In the genomic region with DNA sequence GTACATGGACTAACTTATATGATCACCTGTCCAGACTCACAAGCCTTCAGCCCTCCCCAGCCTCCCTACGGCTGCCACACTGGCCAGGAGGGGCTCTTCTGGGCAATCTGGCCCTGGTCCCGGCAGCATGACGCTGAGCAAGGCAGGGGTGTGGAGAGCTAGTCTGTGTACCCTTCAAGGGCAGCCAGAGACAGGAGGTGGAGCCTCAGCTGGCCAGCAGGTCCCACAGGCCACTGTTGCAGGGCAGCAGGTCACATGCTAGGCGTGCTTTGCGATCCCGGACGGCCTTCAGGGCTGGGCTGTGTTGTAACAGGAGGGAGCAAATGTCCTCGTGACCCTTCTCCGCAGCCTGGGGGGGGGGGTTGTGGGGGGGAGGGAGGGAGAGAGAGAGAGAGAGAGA, we compare ENCODE assay signal across 8 mouse cellular contexts. TPM values are rescaled to one million over a fixed set of nuclear protein-coding genes. Genes with fewer than 3 reads are reported as not detected.
DNase-seq lines count a peak whose midpoint lies in the region; ATAC-seq and TF ChIP-seq lines count a peak whose summit lies in the region.

A gene (minus strand): TSS at position 244 of the 400 bp plus-strand sequence.

- no peaks in the 10 kb centered on the region for H3K9me3 ChIP-seq in kidney, embryonic 16.5 days (ENCODE audit: low read length)
- H3K9me3 ChIP-seq in forebrain, embryonic 10.5 days = no peaks in the 10 kb centered on the region
- H3K9me3 ChIP-seq in hindbrain, embryonic 14.5 days (ENCODE audit: control insufficient read depth, low read length) = no peaks in the 10 kb centered on the region

- peak; percentile 69 for ATAC-seq in kidney, embryonic 16.5 days (ENCODE audit: low FRiP score, low TSS enrichment)
- no peak for ATAC-seq in hindbrain, embryonic 14.5 days (ENCODE audit: low FRiP score)

- TF ChIP-seq CTCF in cerebellum, adult 2 months (IDR thresholded peaks at IDR 0.05; ENCODE audit: borderline replicate concordance, insufficient read depth, low read depth, low read length) = no peak

- 31% methylated on average over 9 of the region's 9 CpGs for WGBS in cerebellum, adult 2 months
- WGBS in kidney, embryonic 16.5 days = 26% methylated on average over 9 of the region's 9 CpGs
- WGBS in forebrain, embryonic 10.5 days = 76% methylated on average over 9 of the region's 9 CpGs
- 57% methylated on average over 9 of the region's 9 CpGs for WGBS in hindbrain, embryonic 14.5 days

- no peak within 1 kb of the TSS for H3K4me3 ChIP-seq in cerebellum, adult 2 months (replicated peaks; ENCODE audit: insufficient read depth, low read depth, low read length)
- H3K4me3 ChIP-seq in kidney, embryonic 16.5 days (ENCODE audit: low read length) = no peak within 1 kb of the TSS
- H3K4me3 ChIP-seq in forebrain, embryonic 10.5 days = no peak within 1 kb of the TSS
- H3K4me3 ChIP-seq in hindbrain, embryonic 14.5 days (replicated peaks; ENCODE audit: low read length) = no peak within 1 kb of the TSS

- H3K4me1 ChIP-seq in cerebellum, adult 2 months (ENCODE audit: control insufficient read depth, insufficient read depth, low read length) = peaks cover 47% of the 10 kb centered on the region
- 0 out of 2 replicates have a peak, but pooled peaks cover 6% of the 10 kb centered on the region for H3K4me1 ChIP-seq in kidney, embryonic 16.5 days (ENCODE audit: insufficient read depth, low read length)
- peaks cover 6% of the 10 kb centered on the region; the same call in 1 of the 2 replicates for H3K4me1 ChIP-seq in forebrain, embryonic 10.5 days
- no peaks in the 10 kb centered on the region for H3K4me1 ChIP-seq in hindbrain, embryonic 14.5 days (replicated peaks; ENCODE audit: control insufficient read depth, insufficient read depth, low read length)

- H3K27ac ChIP-seq in cerebellum, adult 2 months (ENCODE audit: insufficient read depth, low read length) = no peak within 1 kb of the TSS
- H3K27ac ChIP-seq in kidney, embryonic 16.5 days (ENCODE audit: low read length) = 0 out of 2 replicates have a peak within 1 kb of the TSS, but pooled peaks have one; percentile 29
- H3K27ac ChIP-seq in forebrain, embryonic 10.5 days = no peak within 1 kb of the TSS
- no peak within 1 kb of the TSS for H3K27ac ChIP-seq in hindbrain, embryonic 14.5 days

- peaks cover 42% of the 10 kb centered on the region for H3K36me3 ChIP-seq in kidney, embryonic 16.5 days (ENCODE audit: insufficient read depth, low read length)
- H3K36me3 ChIP-seq in forebrain, embryonic 10.5 days (replicated peaks) = peaks cover 52% of the 10 kb centered on the region
- H3K36me3 ChIP-seq in hindbrain, embryonic 14.5 days (replicated peaks; ENCODE audit: control insufficient read depth, insufficient read depth) = peaks cover 34% of the 10 kb centered on the region

- H3K27me3 ChIP-seq in cerebellum, adult 2 months (ENCODE audit: control insufficient read depth, insufficient read depth, low read length) = no peaks in the 10 kb centered on the region
- no peaks in the 10 kb centered on the region for H3K27me3 ChIP-seq in kidney, embryonic 16.5 days (ENCODE audit: insufficient read depth, low read length)
- no peaks in the 10 kb centered on the region for H3K27me3 ChIP-seq in forebrain, embryonic 10.5 days (ENCODE audit: poor library complexity, severe bottlenecking)
- no peaks in the 10 kb centered on the region for H3K27me3 ChIP-seq in hindbrain, embryonic 14.5 days (ENCODE audit: control insufficient read depth, insufficient read depth, low read length)

- no peak within 1 kb of the TSS for H3K4me2 ChIP-seq in kidney, embryonic 16.5 days (replicated peaks; ENCODE audit: low read depth, low read length)
- no peak within 1 kb of the TSS for H3K4me2 ChIP-seq in hindbrain, embryonic 14.5 days (replicated peaks)

- H3K9ac ChIP-seq in kidney, embryonic 16.5 days (replicated peaks; ENCODE audit: low read length) = no peak within 1 kb of the TSS
- H3K9ac ChIP-seq in hindbrain, embryonic 14.5 days = no peak within 1 kb of the TSS

- DNase-seq in cerebellum, adult 9-11 months = peak; percentile 45
- DNase-seq in cerebellum, adult 2 months = no peak
- DNase-seq in heart, adult 11 months = peak; percentile 99
- DNase-seq in lung, postnatal 25 days (ENCODE audit: low spot score) = peak; percentile 92
- no peak for DNase-seq in forebrain, embryonic 10.5 days (ENCODE audit: extremely low spot score, low spot score)
- DNase-seq in hindbrain, embryonic 14.5 days (ENCODE audit: low spot score) = no peak
- DNase-seq in frontal cortex, postnatal 14 days (ENCODE audit: low spot score in 2 of 2) = no peak

- TF ChIP-seq POLR2A in cerebellum, adult 2 months (IDR thresholded peaks at IDR 0.05; ENCODE audit: borderline replicate concordance, insufficient read depth, low read length) = no peak

RNA-seq across cellular contexts. Expression of the gene that starts here (rescaled TPM):
- polyA plus RNA-seq in cerebellum, adult 2 months (2012; rRNA removed) = 0.05 and 0.40 TPM in 2 replicates
- polyA plus RNA-seq in kidney, embryonic 16.5 days (2015; fragmentation: Nextera tagmentation; extraction: Ambion mirVana) = 0.30 and 1.5 TPM in 2 replicates
- polyA plus RNA-seq in forebrain, embryonic 10.5 days (2016; fragmentation: Nextera tagmentation; extraction: Ambion mirVana) = not detected in 2 replicates
- 0.23 and 1.1 TPM in 2 replicates for polyA plus RNA-seq in hindbrain, embryonic 14.5 days (2014; fragmentation: Nextera tagmentation; extraction: Ambion mirVana)

Comparison
In these comparisons a context has a peak if more than half of its experiments do, and no peak if none do; other contexts are left out.
1. DNase-seq: peak in cerebellum, adult 9-11 months (single experiment), heart, adult 11 months (single experiment) and lung, postnatal 25 days (single experiment); none in cerebellum, adult 2 months (0 of 2), forebrain, embryonic 10.5 days (single experiment), hindbrain, embryonic 14.5 days (single experiment) and frontal cortex, postnatal 14 days (0 of 2).